Comparison of ENCODE assay signal across 9 mouse cellular contexts in genomic region chr11:100721776-100722492, GRCm38 (mm10). TPM values are rescaled to one million over a fixed set of nuclear protein-coding genes. Genes with fewer than 3 reads are reported as not detected.
DNase-seq lines count a peak whose midpoint lies in the region; ATAC-seq and TF ChIP-seq lines count a peak whose summit lies in the region.
"Had no signal": no experiment of that assay in that cellular context is flagged by ENCODE, and none has a peak within 500 bp of the region (broad histone marks: within the 10 kb centered on the region; RNA-seq: fewer than 3 reads in every experiment).

No protein-coding gene starts in this region.

- H3K9ac ChIP-seq in embryonic facial prominence, embryonic 13.5 days: 0 out of 2 replicates have a peak overlapping the region, but pooled peaks have one; percentile 23
- H3K9ac ChIP-seq in limb, embryonic 12.5 days (replicated peaks): no peak overlapping the region
- H3K9ac ChIP-seq in stomach, embryonic 15.5 days: no peak overlapping the region

- no peaks in the 10 kb centered on the region for H3K27me3 ChIP-seq in embryonic facial prominence, embryonic 13.5 days
- H3K27me3 ChIP-seq in embryonic facial prominence, embryonic 10.5 days (replicated peaks; ENCODE audit: low read depth, poor library complexity, severe bottlenecking): no peaks in the 10 kb centered on the region
- H3K27me3 ChIP-seq in thymus, adult 2 months (ENCODE audit: control insufficient read depth, insufficient read depth, low read length): no peaks in the 10 kb centered on the region
- no peaks in the 10 kb centered on the region for H3K27me3 ChIP-seq in limb, embryonic 12.5 days
- H3K27me3 ChIP-seq in stomach, embryonic 15.5 days (replicated peaks): no peaks in the 10 kb centered on the region

- H3K4me1 ChIP-seq in embryonic facial prominence, embryonic 13.5 days: peaks cover 18% of the 10 kb centered on the region
- H3K4me1 ChIP-seq in embryonic facial prominence, embryonic 10.5 days: peaks cover 32% of the 10 kb centered on the region
- peaks cover 37% of the 10 kb centered on the region for H3K4me1 ChIP-seq in thymus, adult 2 months (replicated peaks; ENCODE audit: control insufficient read depth, insufficient read depth, low read length)
- peaks cover 13% of the 10 kb centered on the region for H3K4me1 ChIP-seq in limb, embryonic 12.5 days (replicated peaks)
- peaks cover 31% of the 10 kb centered on the region for H3K4me1 ChIP-seq in stomach, embryonic 15.5 days

- WGBS in embryonic facial prominence, embryonic 13.5 days: 72% methylated on average over 8 of the region's 8 CpGs
- WGBS in embryonic facial prominence, embryonic 10.5 days: 76% methylated on average over 8 of the region's 8 CpGs
- 25% methylated on average over 8 of the region's 8 CpGs for WGBS in thymus, adult 2 months
- WGBS in limb, embryonic 12.5 days: 81% methylated on average over 8 of the region's 8 CpGs
- WGBS in stomach, embryonic 15.5 days: 59% methylated on average over 8 of the region's 8 CpGs

- H3K4me3 ChIP-seq in embryonic facial prominence, embryonic 13.5 days: no peak overlapping the region
- H3K4me3 ChIP-seq in embryonic facial prominence, embryonic 10.5 days: no peak overlapping the region
- no peak overlapping the region for H3K4me3 ChIP-seq in thymus, adult 2 months (ENCODE audit: control insufficient read depth, insufficient read depth, low read length)
- no peak overlapping the region for H3K4me3 ChIP-seq in limb, embryonic 12.5 days (replicated peaks)
- no peak overlapping the region for H3K4me3 ChIP-seq in stomach, embryonic 15.5 days (replicated peaks)

- H3K4me2 ChIP-seq in embryonic facial prominence, embryonic 13.5 days: no peak overlapping the region
- H3K4me2 ChIP-seq in limb, embryonic 12.5 days: no peak overlapping the region
- H3K4me2 ChIP-seq in stomach, embryonic 15.5 days: no peak overlapping the region

- no peak for DNase-seq in embryonic facial prominence, embryonic 10.5 days (ENCODE audit: low spot score)
- DNase-seq in thymus, adult 2 months: no peak
- no peak for DNase-seq in thymus, postnatal 10 days (ENCODE audit: low spot score in 2 of 2)
- no peak for DNase-seq in adrenal gland, postnatal 4 days (ENCODE audit: low spot score in 2 of 2)
- DNase-seq in frontal cortex, postnatal 10 days (ENCODE audit: low spot score in 2 of 2): no peak

- H3K9me3 ChIP-seq in embryonic facial prominence, embryonic 13.5 days: no peaks in the 10 kb centered on the region
- H3K9me3 ChIP-seq in embryonic facial prominence, embryonic 10.5 days: no peaks in the 10 kb centered on the region
- H3K9me3 ChIP-seq in limb, embryonic 12.5 days: no peaks in the 10 kb centered on the region
- H3K9me3 ChIP-seq in stomach, embryonic 15.5 days: no peaks in the 10 kb centered on the region

- TF ChIP-seq POLR2A in thymus, adult 2 months (IDR thresholded peaks at IDR 0.05; ENCODE audit: control insufficient read depth, extremely low read depth, insufficient read depth, low read length, poor library complexity): no peak

- ATAC-seq in embryonic facial prominence, embryonic 13.5 days (ENCODE audit: insufficient number of reproducible peaks, insufficient read depth, low FRiP score, low TSS enrichment, low read depth): no peak
- ATAC-seq in limb, embryonic 12.5 days (ENCODE audit: insufficient number of reproducible peaks, insufficient read depth, low FRiP score, low TSS enrichment, low read depth): no peak
- ATAC-seq in stomach, embryonic 15.5 days (ENCODE audit: insufficient read depth, low FRiP score, low read depth): no peak

- peak overlapping the region; percentile 23 for H3K27ac ChIP-seq in embryonic facial prominence, embryonic 13.5 days
- H3K27ac ChIP-seq in embryonic facial prominence, embryonic 10.5 days (replicated peaks): no peak overlapping the region; the same call in 1 of the 2 replicates
- peak overlapping the region; percentile 19; the same call in 1 of the 2 replicates for H3K27ac ChIP-seq in thymus, adult 2 months (ENCODE audit: control insufficient read depth, insufficient read depth, low read length)
- H3K27ac ChIP-seq in limb, embryonic 12.5 days: peak overlapping the region; percentile 45; the same call in 1 of the 2 replicates
- H3K27ac ChIP-seq in stomach, embryonic 15.5 days: peak overlapping the region; percentile 28; the same call in 1 of the 2 replicates

- H3K36me3 ChIP-seq in embryonic facial prominence, embryonic 13.5 days: peaks cover 31% of the 10 kb centered on the region
- H3K36me3 ChIP-seq in embryonic facial prominence, embryonic 10.5 days (replicated peaks): peaks cover 31% of the 10 kb centered on the region
- H3K36me3 ChIP-seq in thymus, adult 2 months (ENCODE audit: control insufficient read depth, insufficient read depth, low read length): peaks cover 25% of the 10 kb centered on the region
- peaks cover 40% of the 10 kb centered on the region for H3K36me3 ChIP-seq in limb, embryonic 12.5 days
- peaks cover 8% of the 10 kb centered on the region for H3K36me3 ChIP-seq in stomach, embryonic 15.5 days

- no peak for TF ChIP-seq CTCF in thymus, adult 2 months (IDR thresholded peaks at IDR 0.05; ENCODE audit: borderline replicate concordance, control insufficient read depth, extremely low read depth, insufficient read depth, low read length, poor library complexity)

RNA-seq across cellular contexts. Expression of gene Hspb9, which starts 8.3 kb away (rescaled TPM):
- 0.39 TPM in 1 of 2 replicates, not detected in the other for polyA plus RNA-seq in embryonic facial prominence, embryonic 13.5 days (2015; fragmentation: Nextera tagmentation; extraction: Ambion mirVana)
- polyA plus RNA-seq in embryonic facial prominence, embryonic 10.5 days (2016; fragmentation: Nextera tagmentation; extraction: Ambion mirVana): 0.56 TPM in 1 of 2 replicates, not detected in the other
- polyA plus RNA-seq in thymus, adult 2 months (2012; rRNA removed): 0.24 and 0.31 TPM in 2 replicates
- 0.47 TPM in 1 of 2 replicates, not detected in the other for polyA plus RNA-seq in limb, embryonic 12.5 days (2016; fragmentation: Nextera tagmentation; extraction: Ambion mirVana)
- polyA plus RNA-seq in stomach, embryonic 15.5 days (2015; fragmentation: Nextera tagmentation; extraction: Ambion mirVana): not detected in 2 replicates
- 1 to 10 TPM in 1 of 2 experiments, under 1 TPM in 1; 0.51 to 1.0 TPM for total RNA-seq in adrenal gland, postnatal 4 days (2021)
- polyA plus RNA-seq: large intestine, adult 2 months had no signal

RNA-seq across cellular contexts. Expression of gene Kat2a, which starts 9.7 kb away (rescaled TPM):
- 54.9 and 61.0 TPM in 2 replicates for polyA plus RNA-seq in embryonic facial prominence, embryonic 13.5 days (2015; fragmentation: Nextera tagmentation; extraction: Ambion mirVana)
- polyA plus RNA-seq in embryonic facial prominence, embryonic 10.5 days (2016; fragmentation: Nextera tagmentation; extraction: Ambion mirVana): 72.4 and 80.6 TPM in 2 replicates
- polyA plus RNA-seq in thymus, adult 2 months (2012; rRNA removed): 56.4 and 58.1 TPM in 2 replicates
- polyA plus RNA-seq in limb, embryonic 12.5 days (2016; fragmentation: Nextera tagmentation; extraction: Ambion mirVana): 64.0 and 65.8 TPM in 2 replicates
- 47.3 and 50.6 TPM in 2 replicates for polyA plus RNA-seq in stomach, embryonic 15.5 days (2015; fragmentation: Nextera tagmentation; extraction: Ambion mirVana)
- total RNA-seq in adrenal gland, postnatal 4 days (2021): 10 to 100 TPM; 54.4 to 56.9 TPM

RNA-seq across cellular contexts. Expression of gene Rab5c, which starts 16.1 kb away (rescaled TPM):
- 21.0 and 28.5 TPM in 2 replicates for polyA plus RNA-seq in embryonic facial prominence, embryonic 13.5 days (2015; fragmentation: Nextera tagmentation; extraction: Ambion mirVana)
- 13.0 and 13.1 TPM in 2 replicates for polyA plus RNA-seq in embryonic facial prominence, embryonic 10.5 days (2016; fragmentation: Nextera tagmentation; extraction: Ambion mirVana)
- 290 and 304 TPM in 2 replicates for polyA plus RNA-seq in thymus, adult 2 months (2012; rRNA removed)
- 14.3 and 24.3 TPM in 2 replicates for polyA plus RNA-seq in limb, embryonic 12.5 days (2016; fragmentation: Nextera tagmentation; extraction: Ambion mirVana)
- 24.5 and 25.5 TPM in 2 replicates for polyA plus RNA-seq in stomach, embryonic 15.5 days (2015; fragmentation: Nextera tagmentation; extraction: Ambion mirVana)
- 100 to 1,000 TPM; 171 to 182 TPM for total RNA-seq in adrenal gland, postnatal 4 days (2021)

RNA-seq across cellular contexts. Expression of gene Dhx58, which starts 17.9 kb away (rescaled TPM):
- polyA plus RNA-seq in embryonic facial prominence, embryonic 13.5 days (2015; fragmentation: Nextera tagmentation; extraction: Ambion mirVana): 3.4 and 5.2 TPM in 2 replicates
- polyA plus RNA-seq in embryonic facial prominence, embryonic 10.5 days (2016; fragmentation: Nextera tagmentation; extraction: Ambion mirVana): 3.3 and 3.6 TPM in 2 replicates
- 24.2 and 27.3 TPM in 2 replicates for polyA plus RNA-seq in thymus, adult 2 months (2012; rRNA removed)
- polyA plus RNA-seq in limb, embryonic 12.5 days (2016; fragmentation: Nextera tagmentation; extraction: Ambion mirVana): 3.3 and 3.8 TPM in 2 replicates
- 2.8 and 4.0 TPM in 2 replicates for polyA plus RNA-seq in stomach, embryonic 15.5 days (2015; fragmentation: Nextera tagmentation; extraction: Ambion mirVana)
- total RNA-seq in adrenal gland, postnatal 4 days (2021): 10 to 100 TPM; 12.6 to 14.2 TPM

RNA-seq across cellular contexts. Expression of gene Zfp385c, which starts 29.7 kb away (rescaled TPM):
- 1.7 and 2.3 TPM in 2 replicates for polyA plus RNA-seq in embryonic facial prominence, embryonic 13.5 days (2015; fragmentation: Nextera tagmentation; extraction: Ambion mirVana)
- 1.2 TPM in 2 replicates for polyA plus RNA-seq in embryonic facial prominence, embryonic 10.5 days (2016; fragmentation: Nextera tagmentation; extraction: Ambion mirVana)
- polyA plus RNA-seq in thymus, adult 2 months (2012; rRNA removed): 0.32 and 0.55 TPM in 2 replicates
- polyA plus RNA-seq in limb, embryonic 12.5 days (2016; fragmentation: Nextera tagmentation; extraction: Ambion mirVana): 0.70 and 0.74 TPM in 2 replicates
- polyA plus RNA-seq in stomach, embryonic 15.5 days (2015; fragmentation: Nextera tagmentation; extraction: Ambion mirVana): 0.06 and 0.21 TPM in 2 replicates
- total RNA-seq in adrenal gland, postnatal 4 days (2021): under 1 TPM; 0.59 to 0.64 TPM
